Mouse (Mus musculus): Measurements from ENCODE around the gene Lrrc38. TPM values are rescaled to one million over a fixed set of nuclear protein-coding genes. Genes with fewer than 3 reads are reported as not detected.

Gene Lrrc38
- total RNA-seq, 1 experiment = 0.22 TPM

DNA sequence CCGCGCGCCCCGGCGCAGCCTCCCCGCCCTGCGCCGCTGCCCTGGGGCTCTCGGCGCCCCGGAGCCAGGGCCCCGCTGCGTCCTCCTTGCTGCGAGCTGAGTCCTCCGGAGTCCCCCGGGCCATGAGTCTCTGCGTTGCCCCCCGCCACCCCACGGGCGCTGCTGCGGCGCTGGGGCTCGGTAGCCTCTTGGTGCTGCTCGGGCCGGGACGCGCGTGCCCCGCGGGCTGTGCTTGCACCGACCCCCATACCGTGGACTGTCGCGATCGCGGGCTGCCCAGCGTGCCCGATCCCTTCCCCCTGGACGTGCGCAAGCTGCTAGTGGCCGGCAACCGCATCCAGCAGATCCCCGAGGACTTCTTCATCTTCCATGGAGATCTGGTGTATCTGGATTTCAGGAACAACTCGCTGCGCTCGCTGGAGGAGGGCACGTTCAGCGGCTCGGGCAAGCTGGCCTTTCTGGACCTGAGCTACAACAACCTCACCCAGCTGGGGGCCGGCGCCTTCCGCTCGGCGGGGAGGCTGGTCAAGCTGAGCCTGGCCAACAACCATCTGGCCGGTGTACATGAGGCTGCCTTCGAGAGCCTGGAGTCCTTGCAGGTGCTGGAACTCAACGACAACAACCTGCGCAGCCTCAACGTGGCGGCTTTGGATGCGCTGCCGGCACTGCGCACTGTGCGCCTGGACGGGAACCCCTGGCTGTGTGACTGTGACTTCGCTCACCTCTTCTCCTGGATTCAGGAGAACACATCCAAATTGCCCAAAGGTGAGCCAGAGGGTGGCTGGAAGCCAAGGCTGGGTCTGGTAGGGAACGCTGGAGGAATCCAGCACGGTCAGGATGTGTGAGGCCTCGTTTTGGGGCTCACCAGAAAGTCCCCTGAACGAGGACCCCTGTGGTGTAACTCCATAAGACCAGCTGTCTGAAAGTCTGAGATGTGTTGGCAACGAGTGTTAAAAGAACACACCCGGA lies 774 bp downstream of the Lrrc38 start:
- DNase-seq (ENCODE audit: low read depth, low spot score) = no peak
- no peak overlapping the region for H3K27ac ChIP-seq (ENCODE audit: insufficient read depth, low read depth, low read length, poor library complexity, severe bottlenecking)
- in situ Hi-C loops (cut with MboI; ENCODE audit: low sequenced_read_pairs in 2 of 2, unreplicated experiment in 2 of 2) = no loop called here

DNA sequence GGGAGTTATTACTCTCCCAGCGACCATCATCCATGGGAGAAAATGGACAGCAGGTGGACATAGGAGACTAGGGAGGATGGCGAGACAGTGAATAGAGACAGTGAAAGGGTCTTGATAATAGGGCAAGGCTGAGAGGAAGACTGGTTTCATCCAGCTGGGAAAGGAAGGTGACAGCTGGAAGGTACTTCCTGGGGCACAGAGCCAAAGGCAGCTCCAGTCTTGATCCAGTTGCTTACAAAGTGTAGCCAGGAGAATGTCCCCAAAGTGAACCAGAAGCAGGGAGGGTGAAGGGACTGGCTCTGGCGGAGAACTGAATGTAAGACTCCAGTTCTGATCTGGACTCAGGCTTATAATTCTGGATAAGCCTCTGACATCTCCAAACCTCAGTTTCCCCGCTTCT lies 2.7 kb downstream of the Lrrc38 start:
- DNase-seq (ENCODE audit: low read depth, low spot score) = no peak
- in situ Hi-C loops (cut with MboI; ENCODE audit: low sequenced_read_pairs in 2 of 2, unreplicated experiment in 2 of 2) = no loop called here
- no peak for TF ChIP-seq ZC3H11A (IDR thresholded peaks at IDR 0.05; ENCODE audit: borderline replicate concordance, low read depth, low read length)

More for the DNA sequence above, 774 bp downstream of the Lrrc38 start:
- TF ChIP-seq HCFC1 (IDR thresholded peaks at IDR 0.05; ENCODE audit: borderline replicate concordance, insufficient read depth, low read length) (no peak), ZC3H11A (IDR thresholded peaks at IDR 0.05; ENCODE audit: borderline replicate concordance, low read depth, low read length) (no peak), CHD2 (IDR thresholded peaks at IDR 0.05; ENCODE audit: low read depth, low read length) (no peak), MAFK (IDR thresholded peaks at IDR 0.05; ENCODE audit: insufficient read depth, low read depth, low read length) (no peak), ZNF384 (IDR thresholded peaks at IDR 0.05; ENCODE audit: low read depth, low read length) (no peak)
- Histone ChIP-seq H3K9ac (ENCODE audit: insufficient read depth, low read depth, low read length, poor library complexity, severe bottlenecking) (peak overlapping the region; percentile 25; the same call in 1 of the 2 replicates), H3K9me3 (ENCODE audit: control insufficient read depth, insufficient read depth, low read depth, low read length) (no peaks in the 10 kb centered on the region), H3K4me1 (ENCODE audit: control insufficient read depth in 2 of 2, insufficient read depth in 2 of 2, low read length in 2 of 2, poor library complexity in 1 of 2) (peaks cover 0 to 7% of the 10 kb centered on the region in 2 experiments; a peak in 1 of 4 replicates), H3K36me3 (ENCODE audit: control insufficient read depth, insufficient read depth, low read length, poor library complexity, severe bottlenecking) (no peaks in the 10 kb centered on the region), H3K4me3 (ENCODE audit: insufficient read depth in 1 of 2, low read depth in 1 of 2, low read length in 2 of 2, poor library complexity in 1 of 2, severe bottlenecking in 1 of 2) (peak overlapping the region; percentile 63 to 67)

DNA sequence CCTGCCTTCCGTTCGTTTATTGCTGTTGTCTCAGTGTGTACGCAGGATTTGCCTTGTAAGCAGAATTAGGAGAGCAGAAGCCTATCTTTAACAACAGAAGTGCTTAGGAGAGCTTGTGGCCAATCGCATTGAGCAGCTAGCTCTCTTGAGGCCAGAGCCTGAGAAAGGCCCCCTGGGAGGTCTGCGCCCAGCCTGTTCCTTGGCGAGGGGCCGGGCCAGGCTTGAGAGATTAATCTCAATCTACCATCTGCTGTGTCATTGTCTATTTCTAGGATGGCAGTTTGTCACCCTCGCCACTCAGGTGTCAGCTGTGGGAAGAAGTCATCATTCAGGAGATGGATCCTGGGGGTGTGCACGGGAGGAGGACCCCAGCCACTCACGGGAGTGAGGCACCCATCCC lies 12.0 kb downstream of the Lrrc38 start:
- in situ Hi-C loops (cut with MboI; ENCODE audit: low sequenced_read_pairs in 2 of 2, unreplicated experiment in 2 of 2) = no loop called here
- no peaks in the 10 kb centered on the region for H3K9me3 ChIP-seq (ENCODE audit: control insufficient read depth, insufficient read depth, low read depth, low read length)
- H3K36me3 ChIP-seq (ENCODE audit: control insufficient read depth, insufficient read depth, low read length, poor library complexity, severe bottlenecking) = no peaks in the 10 kb centered on the region
- no peak overlapping the region for H3K27ac ChIP-seq (ENCODE audit: insufficient read depth, low read depth, low read length, poor library complexity, severe bottlenecking)
- no peaks in the 10 kb centered on the region for H3K4me1 ChIP-seq (ENCODE audit: control insufficient read depth in 2 of 2, insufficient read depth in 2 of 2, low read length in 2 of 2, poor library complexity in 1 of 2)
- H3K4me3 ChIP-seq (ENCODE audit: insufficient read depth in 1 of 2, low read depth in 1 of 2, low read length in 2 of 2, poor library complexity in 1 of 2, severe bottlenecking in 1 of 2) = no peak overlapping the region
- TF ChIP-seq MAFK (IDR thresholded peaks at IDR 0.05; ENCODE audit: insufficient read depth, low read depth, low read length) (0 out of 2 replicates have a peak, but pooled peaks have one; percentile 4), ZNF384 (IDR thresholded peaks at IDR 0.05; ENCODE audit: low read depth, low read length) (no peak), CHD2 (IDR thresholded peaks at IDR 0.05; ENCODE audit: low read depth, low read length) (no peak), HCFC1 (IDR thresholded peaks at IDR 0.05; ENCODE audit: borderline replicate concordance, insufficient read depth, low read length) (no peak)
- no peak for DNase-seq (ENCODE audit: low read depth, low spot score)
- H3K9ac ChIP-seq (ENCODE audit: insufficient read depth, low read depth, low read length, poor library complexity, severe bottlenecking) = no peak overlapping the region

More for the DNA sequence above, 2.7 kb downstream of the Lrrc38 start:
- H3K36me3 ChIP-seq (ENCODE audit: control insufficient read depth, insufficient read depth, low read length, poor library complexity, severe bottlenecking) = no peaks in the 10 kb centered on the region
- no peak overlapping the region for H3K27ac ChIP-seq (ENCODE audit: insufficient read depth, low read depth, low read length, poor library complexity, severe bottlenecking)
- no peaks in the 10 kb centered on the region for H3K9me3 ChIP-seq (ENCODE audit: control insufficient read depth, insufficient read depth, low read depth, low read length)
- no peak overlapping the region for H3K4me3 ChIP-seq (ENCODE audit: insufficient read depth in 1 of 2, low read depth in 1 of 2, low read length in 2 of 2, poor library complexity in 1 of 2, severe bottlenecking in 1 of 2)
- H3K4me1 ChIP-seq (ENCODE audit: control insufficient read depth in 2 of 2, insufficient read depth in 2 of 2, low read length in 2 of 2, poor library complexity in 1 of 2) = peaks cover 0 to 7% of the 10 kb centered on the region in 2 experiments; a peak in 1 of 4 replicates
- no peak overlapping the region for H3K9ac ChIP-seq (ENCODE audit: insufficient read depth, low read depth, low read length, poor library complexity, severe bottlenecking)

DNA sequence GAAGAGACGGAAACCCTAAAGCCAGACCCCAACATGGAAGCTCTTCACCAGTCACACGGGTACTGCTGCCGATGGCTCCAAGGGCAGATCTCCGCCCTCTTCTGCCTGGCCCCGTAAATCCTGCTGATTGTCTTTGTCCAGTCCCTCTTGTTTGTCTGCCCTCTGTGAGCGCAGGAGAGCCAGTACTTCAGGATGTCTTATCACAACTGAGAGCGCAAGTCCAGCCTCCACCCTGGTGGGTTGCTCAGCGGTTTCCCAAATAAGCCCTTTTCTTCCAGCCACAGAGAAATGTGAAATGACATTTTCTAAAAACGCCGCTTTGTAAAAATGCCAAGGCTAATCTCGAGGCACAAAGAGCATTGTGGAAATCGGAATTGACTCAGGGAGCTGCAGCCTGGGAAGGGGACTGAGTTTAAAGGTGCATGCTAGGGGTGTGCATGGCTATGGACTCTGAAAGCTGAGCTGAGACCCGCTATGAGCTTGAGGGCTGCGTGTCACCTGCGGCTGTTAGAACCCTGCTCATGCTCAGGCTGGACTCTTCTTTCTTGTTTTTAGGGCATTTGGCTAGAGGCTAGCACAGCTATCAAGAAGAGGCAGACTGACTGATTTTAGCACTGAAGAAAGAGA lies 17.0 kb downstream of the Lrrc38 start:
- H3K36me3 ChIP-seq (ENCODE audit: control insufficient read depth, insufficient read depth, low read length, poor library complexity, severe bottlenecking) = no peaks in the 10 kb centered on the region
- H3K4me1 ChIP-seq (ENCODE audit: control insufficient read depth in 2 of 2, insufficient read depth in 2 of 2, low read length in 2 of 2, poor library complexity in 1 of 2) = no peaks in the 10 kb centered on the region
- no peak overlapping the region for H3K27ac ChIP-seq (ENCODE audit: insufficient read depth, low read depth, low read length, poor library complexity, severe bottlenecking)
- TF ChIP-seq HCFC1 (IDR thresholded peaks at IDR 0.05; ENCODE audit: borderline replicate concordance, insufficient read depth, low read length) (no peak), MAFK (IDR thresholded peaks at IDR 0.05; ENCODE audit: insufficient read depth, low read depth, low read length) (no peak), CHD2 (IDR thresholded peaks at IDR 0.05; ENCODE audit: low read depth, low read length) (no peak), ZC3H11A (IDR thresholded peaks at IDR 0.05; ENCODE audit: borderline replicate concordance, low read depth, low read length) (no peak), ZNF384 (IDR thresholded peaks at IDR 0.05; ENCODE audit: low read depth, low read length) (no peak)
- in situ Hi-C loops (cut with MboI; ENCODE audit: low sequenced_read_pairs in 2 of 2, unreplicated experiment in 2 of 2) = no loop called here
- no peaks in the 10 kb centered on the region for H3K9me3 ChIP-seq (ENCODE audit: control insufficient read depth, insufficient read depth, low read depth, low read length)
- DNase-seq (ENCODE audit: low read depth, low spot score) = no peak
- no peak overlapping the region for H3K9ac ChIP-seq (ENCODE audit: insufficient read depth, low read depth, low read length, poor library complexity, severe bottlenecking)
- H3K4me3 ChIP-seq (ENCODE audit: insufficient read depth in 1 of 2, low read depth in 1 of 2, low read length in 2 of 2, poor library complexity in 1 of 2, severe bottlenecking in 1 of 2) = no peak overlapping the region
